Mouse (Mus musculus) bone marrow, adult 2 months (tissue): Measurements from ENCODE around the gene Cebpe.

ENCODE experiments used
- CTCF ChIP-seq: fragments of 200-500 bp; IDR thresholded peaks from 2 replicates; pipeline ENCODE4 v1.5.1; 2011; ENCODE audit warnings: low read length, control low read depth; ENCODE audit not compliant: control insufficient read depth, insufficient read depth
- POLR2A ChIP-seq: fragments of 200-500 bp; IDR thresholded peaks from 2 replicates; pipeline ENCODE4 v1.6.1; 2011; ENCODE audit warnings: low read depth, mild to moderate bottlenecking, control low read depth, low read length, borderline replicate concordance; ENCODE audit not compliant: control insufficient read depth

- TF ChIP-seq CTCF (no peak), POLR2A (no peak)
Measured at GRCm38 (mm10) chr14:54756382-54756781, 44.4 kb upstream of the Cebpe start.
